Mouse (Mus musculus): ENCODE data around the gene Olfr733. TPM values are rescaled to one million over a fixed set of nuclear protein-coding genes. Genes with fewer than 3 reads are reported as not detected.

Gene Olfr733
- not detected in 2 replicates for total RNA-seq (2021)
- long read RNA-seq, experiment 1 = 0 reads
- long read RNA-seq, experiment 2 = 0 reads

GRCm38 (mm10) chr14:50301422-50301821 is at the start of gene Olfr733:
TSS of gene Olfr733 (minus strand) at chr14:50301522.
- no peak for DNase-seq

- DNase-seq = no peak
Observed at GRCm38 (mm10) chr14:50348796-50349195, 47.5 kb upstream of the Olfr733 start, which contains the start of gene Olfr735. TSS of gene Olfr735 (minus strand) at chr14:50348872.

GRCm38 (mm10) chr14:50326661-50327060 is 25.3 kb upstream of the Olfr733 start, which contains the start of gene Olfr734:
TSS of gene Olfr734 (minus strand) at chr14:50326761.
- no peak for DNase-seq

GRCm38 (mm10) chr14:50284106-50284505 is 17.2 kb downstream of the Olfr733 start, which contains the start of gene Olfr732:
TSS of gene Olfr732 (minus strand) at chr14:50284206.
- no peak for DNase-seq

Other genes with a start within 250 kb of the Olfr733 start
- not detected in 2 replicates for gene Olfr726, start 210.6 kb downstream of the Olfr733 start, total RNA-seq (2021)
- not detected in 2 replicates for gene Olfr727, start 178.3 kb downstream of the Olfr733 start, total RNA-seq (2021)
- gene Olfr728, start 158.8 kb downstream of the Olfr733 start, total RNA-seq (2021) = not detected in 2 replicates
- gene Olfr729, start 148.6 kb downstream of the Olfr733 start, total RNA-seq (2021) = not detected in 2 replicates
- not detected in 2 replicates for gene Olfr730, start 113.3 kb downstream of the Olfr733 start, total RNA-seq (2021)
- not detected in 2 replicates for gene Olfr731, start 59.7 kb downstream of the Olfr733 start, total RNA-seq (2021)
- gene Olfr732, start 17.3 kb downstream of the Olfr733 start, total RNA-seq (2021) = not detected in 2 replicates
- gene Olfr734, start 25.2 kb upstream of the Olfr733 start, total RNA-seq (2021) = not detected in 2 replicates
- gene Olfr735, start 47.4 kb upstream of the Olfr733 start, total RNA-seq (2021) = not detected in 2 replicates
- gene Tlr11, start 56.4 kb upstream of the Olfr733 start, total RNA-seq (2021) = 0.26 and 0.86 TPM in 2 replicates
- not detected in 2 replicates for gene Olfr736, start 79.6 kb upstream of the Olfr733 start, total RNA-seq (2021)
- gene Olfr738, start 106.0 kb upstream of the Olfr733 start, total RNA-seq (2021) = not detected in 2 replicates
- not detected in 2 replicates for gene Olfr739, start 117.1 kb upstream of the Olfr733 start, total RNA-seq (2021)
- gene Olfr740, start 144.0 kb upstream of the Olfr733 start, total RNA-seq (2021) = not detected in 2 replicates
- gene Olfr741, start 171.2 kb upstream of the Olfr733 start, total RNA-seq (2021) = not detected in 2 replicates
- not detected in 2 replicates for gene Olfr742, start 202.1 kb upstream of the Olfr733 start, total RNA-seq (2021)
- gene Olfr743, start 220.3 kb upstream of the Olfr733 start, total RNA-seq (2021) = not detected in 2 replicates